Mouse (Mus musculus) limb, embryonic 12.5 days (tissue): Measurements from ENCODE around the gene Ccdc148. TPM values are rescaled to one million over a fixed set of nuclear protein-coding genes. Genes with fewer than 3 reads are reported as not detected.
A peak's percentile ranks its signal among the peaks of the same experiment; 100 is the strongest.

Experiments used
- ATAC-seq: fragments of 200-750 bp; cut with Nextera tagmentation; 2 replicates; pipeline ENCODE4 v1.8.0; 2017; ENCODE audit warnings: low read depth, moderate TSS enrichment; ENCODE audit not compliant: insufficient number of reproducible peaks, insufficient read depth, low FRiP score, low TSS enrichment
- H3K27ac ChIP-seq: fragments of 300-500 bp; sonication (generic); 2 replicates; pipeline ENCODE4 v1.5.1; 2016; ENCODE audit warnings: mild to moderate bottlenecking, moderate library complexity
- H3K27me3 ChIP-seq: fragments of 300-500 bp; sonication (generic); 2 replicates; pipeline ENCODE4 v1.6.1; 2016; ENCODE audit warnings: mild to moderate bottlenecking, moderate library complexity
- H3K36me3 ChIP-seq: fragments of 300-500 bp; sonication (generic); 2 replicates; pipeline ENCODE4 v1.6.1; 2016; ENCODE audit warnings: mild to moderate bottlenecking, moderate library complexity
- H3K4me1 ChIP-seq: fragments of 300-500 bp; sonication (generic); replicated peaks from 2 replicates; pipeline ENCODE4 v1.6.1; 2016
- H3K4me2 ChIP-seq: fragments of 300-500 bp; sonication (generic); 2 replicates; pipeline ENCODE4 v1.6.1; 2016; ENCODE audit warnings: mild to moderate bottlenecking, moderate library complexity
- H3K4me3 ChIP-seq: fragments of 300-500 bp; sonication (generic); replicated peaks from 2 replicates; pipeline ENCODE4 v1.5.1; 2016; ENCODE audit warnings: mild to moderate bottlenecking
- H3K9ac ChIP-seq: fragments of 300-500 bp; sonication (generic); replicated peaks from 2 replicates; pipeline ENCODE4 v1.6.1; 2016; ENCODE audit warnings: mild to moderate bottlenecking, moderate library complexity
- H3K9me3 ChIP-seq: fragments of 300-500 bp; sonication (generic); 2 replicates; pipeline ENCODE4 v1.6.1; 2016; ENCODE audit warnings: mild to moderate bottlenecking, moderate library complexity
- WGBS: fragments of 180-500 bp; shearing (Covaris S2); methylation state at CpG from one replicate; pipeline ENCODE4 v1.1.7; 2016; 5-methylcytosine and 5-hydroxymethylcytosine counted together
- polyA plus RNA-seq: library from polyadenylated mRNA; unstranded; fragments of >200 nt; fragmentation: Nextera tagmentation; extraction: Ambion mirVana; gene quantifications from 2 replicates; pipeline ENCODE4 v1.2.1, GENCODE M21; 2016

Ccdc148 gene
- polyA plus RNA-seq, 1 experiment from 2014 or later, result 0.69 TPM

- peaks cover 12% of the 10 kb centered on the region for H3K4me1 ChIP-seq
- no peak overlapping the region for H3K4me3 ChIP-seq
- no peak for ATAC-seq
- no peak overlapping the region for H3K9ac ChIP-seq
- no peak overlapping the region for H3K4me2 ChIP-seq
- H3K27ac ChIP-seq, result no peak overlapping the region
- 84% methylated on average over 4 of the region's 4 CpGs for WGBS
- no peaks in the 10 kb centered on the region for H3K36me3 ChIP-seq
- no peaks in the 10 kb centered on the region for H3K9me3 ChIP-seq
- H3K27me3 ChIP-seq, result no peaks in the 10 kb centered on the region
These were observed 18.5 kb upstream of the Ccdc148 start for GRCm38 (mm10) chr2:59178960-59179359.

DNA sequence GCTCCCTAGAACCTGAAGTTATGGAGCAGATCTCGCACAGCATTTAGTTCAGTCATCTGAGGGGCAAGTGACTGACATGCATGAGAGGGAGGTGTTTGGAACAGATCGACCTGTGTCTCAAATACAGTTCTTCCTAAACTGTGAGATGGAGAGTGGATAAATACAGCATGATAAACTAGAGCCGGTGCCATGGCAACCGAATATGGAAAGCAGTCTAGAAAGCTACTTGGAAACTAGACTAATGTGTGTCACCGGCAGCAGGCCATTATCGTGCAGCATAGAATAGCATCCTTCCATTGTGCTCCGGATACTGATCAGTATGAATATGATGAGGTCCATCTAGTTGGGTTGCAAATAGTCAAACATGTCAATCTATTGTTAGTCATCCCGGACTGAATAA lies 17.7 kb upstream of the Ccdc148 start:
- ATAC-seq, result no peak
- Histone ChIP-seq H3K27ac (no peak overlapping the region), H3K4me1 (peaks cover 12% of the 10 kb centered on the region), H3K36me3 (no peaks in the 10 kb centered on the region), H3K4me3 (no peak overlapping the region), H3K4me2 (no peak overlapping the region), H3K9me3 (no peaks in the 10 kb centered on the region), H3K9ac (no peak overlapping the region), H3K27me3 (no peaks in the 10 kb centered on the region)
- 95% methylated on average over 8 of the region's 8 CpGs for WGBS

- 90% methylated on average over 6 of the region's 6 CpGs for WGBS
These were observed 15.4 kb upstream of the Ccdc148 start for GRCm38 (mm10) chr2:59175926-59176325.

GRCm38 (mm10) chr2:59171533-59171932 lies 11.1 kb upstream of the Ccdc148 start:
- Histone ChIP-seq H3K27me3 (no peaks in the 10 kb centered on the region), H3K4me3 (no peak overlapping the region), H3K27ac (no peak overlapping the region), H3K4me1 (peaks cover 16% of the 10 kb centered on the region; the same call in 1 of the 2 replicates), H3K9ac (no peak overlapping the region), H3K36me3 (no peaks in the 10 kb centered on the region), H3K9me3 (no peaks in the 10 kb centered on the region), H3K4me2 (no peak overlapping the region)
- ATAC-seq, result no peak
- 80% methylated on average over 5 of the region's 5 CpGs for WGBS

More at GRCm38 (mm10) chr2:59175926-59176325, 15.4 kb upstream of the Ccdc148 start:
- Histone ChIP-seq H3K4me3 (no peak overlapping the region), H3K4me2 (no peak overlapping the region), H3K4me1 (peaks cover 24% of the 10 kb centered on the region), H3K9ac (no peak overlapping the region), H3K9me3 (no peaks in the 10 kb centered on the region), H3K36me3 (no peaks in the 10 kb centered on the region), H3K27me3 (no peaks in the 10 kb centered on the region), H3K27ac (no peak overlapping the region)
- ATAC-seq, result no peak

DNA sequence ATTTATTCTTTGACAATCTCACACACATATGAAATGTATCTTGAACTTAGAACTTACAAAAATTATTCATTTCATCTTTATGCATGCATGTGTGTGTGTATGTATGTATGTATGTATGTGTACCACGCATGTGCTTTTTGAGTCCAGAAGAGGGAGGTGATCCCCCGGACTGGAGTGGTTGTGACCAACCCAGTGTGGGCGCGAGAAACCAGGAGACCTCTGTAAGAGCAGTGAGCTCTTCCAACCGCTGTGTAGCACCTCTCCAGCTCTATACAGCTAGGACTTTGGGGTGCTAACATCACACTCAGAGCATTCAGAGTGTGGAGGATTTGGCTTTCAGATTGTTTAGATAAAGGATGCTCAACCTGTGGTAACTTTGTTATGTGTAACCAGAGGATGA lies 10.1 kb upstream of the Ccdc148 start:
- no peaks in the 10 kb centered on the region for H3K27me3 ChIP-seq
- H3K4me1 ChIP-seq, result peaks cover 16% of the 10 kb centered on the region; the same call in 1 of the 2 replicates
- WGBS, result 97% methylated on average over 5 of the region's 5 CpGs
- no peak overlapping the region for H3K4me2 ChIP-seq
- no peaks in the 10 kb centered on the region for H3K9me3 ChIP-seq
- no peaks in the 10 kb centered on the region for H3K36me3 ChIP-seq
- H3K4me3 ChIP-seq, result no peak overlapping the region
- H3K9ac ChIP-seq, result no peak overlapping the region
- ATAC-seq, result no peak
- H3K27ac ChIP-seq, result no peak overlapping the region

DNA sequence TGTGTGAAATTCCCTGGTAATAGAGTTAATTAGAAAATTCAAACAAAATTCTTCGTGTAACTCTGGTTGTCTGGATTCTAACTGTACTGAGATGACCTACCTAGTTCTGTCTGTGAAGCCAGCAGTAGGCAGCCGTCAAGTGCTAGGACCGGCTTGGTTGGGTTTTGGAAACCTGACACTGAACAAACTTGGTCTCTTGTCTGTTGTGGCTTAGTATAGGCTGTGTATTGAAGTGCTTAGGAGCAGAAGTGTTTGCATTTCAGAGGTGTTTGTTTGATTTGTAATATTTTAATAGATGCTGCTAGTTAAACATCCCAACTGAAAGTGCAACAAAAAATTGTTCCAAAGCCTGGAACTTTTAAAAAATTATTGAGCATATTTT lies 9.7 kb upstream of the Ccdc148 start:
- WGBS, result 73% methylated on average over 3 of the region's 3 CpGs
- H3K36me3 ChIP-seq, result no peaks in the 10 kb centered on the region
- no peaks in the 10 kb centered on the region for H3K9me3 ChIP-seq
- no peak overlapping the region for H3K9ac ChIP-seq
- no peak overlapping the region for H3K27ac ChIP-seq
- no peak for ATAC-seq
- H3K27me3 ChIP-seq, result no peaks in the 10 kb centered on the region
- no peak overlapping the region for H3K4me2 ChIP-seq
- H3K4me3 ChIP-seq, result no peak overlapping the region
- peaks cover 16% of the 10 kb centered on the region; the same call in 1 of the 2 replicates for H3K4me1 ChIP-seq

- 68% methylated on average over 9 of the region's 9 CpGs for WGBS
- Histone ChIP-seq H3K27me3 (no peaks in the 10 kb centered on the region), H3K4me2 (no peak overlapping the region), H3K4me3 (no peak overlapping the region), H3K9ac (no peak overlapping the region), H3K9me3 (no peaks in the 10 kb centered on the region), H3K36me3 (no peaks in the 10 kb centered on the region), H3K4me1 (peaks cover 16% of the 10 kb centered on the region; the same call in 1 of the 2 replicates), H3K27ac (no peak overlapping the region)
- ATAC-seq, result no peak
These were observed 9.2 kb upstream of the Ccdc148 start for GRCm38 (mm10) chr2:59169572-59170207.

GRCm38 (mm10) chr2:59167830-59168229 lies 7.3 kb upstream of the Ccdc148 start:
- Histone ChIP-seq H3K4me2 (no peak overlapping the region), H3K27me3 (no peaks in the 10 kb centered on the region), H3K9ac (no peak overlapping the region), H3K9me3 (no peaks in the 10 kb centered on the region), H3K4me1 (peaks cover 21% of the 10 kb centered on the region; the same call in 1 of the 2 replicates), H3K36me3 (no peaks in the 10 kb centered on the region), H3K4me3 (no peak overlapping the region), H3K27ac (no peak overlapping the region)
- no peak for ATAC-seq
- 65% methylated on average over 4 of the region's 4 CpGs for WGBS

DNA sequence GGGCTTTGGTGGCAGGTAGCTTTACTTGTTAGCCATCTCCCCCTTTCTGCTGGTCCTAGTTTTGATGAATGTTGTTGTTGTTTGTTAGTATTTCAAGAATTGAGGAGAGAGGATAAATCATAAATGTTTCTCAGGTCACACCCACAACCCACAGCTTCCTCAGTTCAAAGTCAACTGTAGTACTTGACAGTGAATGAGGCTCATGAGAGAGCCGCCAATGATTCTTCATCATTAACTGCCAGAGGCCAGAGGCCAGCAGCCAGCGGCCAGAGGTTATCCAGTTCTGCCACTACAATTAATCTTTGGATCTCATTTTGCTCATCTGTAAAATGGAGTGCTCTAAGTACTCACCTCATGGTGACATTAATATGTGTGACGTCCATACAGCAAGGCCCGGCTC lies 6.5 kb upstream of the Ccdc148 start:
- no peaks in the 10 kb centered on the region for H3K27me3 ChIP-seq
- no peak overlapping the region for H3K27ac ChIP-seq
- H3K4me3 ChIP-seq, result no peak overlapping the region
- no peaks in the 10 kb centered on the region for H3K9me3 ChIP-seq
- WGBS, result 75% methylated on average over 4 of the region's 4 CpGs
- H3K36me3 ChIP-seq, result no peaks in the 10 kb centered on the region
- H3K9ac ChIP-seq, result no peak overlapping the region
- no peak overlapping the region for H3K4me2 ChIP-seq
- H3K4me1 ChIP-seq, result peaks cover 18% of the 10 kb centered on the region; the same call in 1 of the 2 replicates
- ATAC-seq, result no peak

- no peaks in the 10 kb centered on the region for H3K9me3 ChIP-seq
- H3K9ac ChIP-seq, result 0 out of 2 replicates have a peak overlapping the region, but pooled peaks have one; percentile 82
- H3K4me2 ChIP-seq, result peak overlapping the region; percentile 79
- peaks cover 10% of the 10 kb centered on the region for H3K4me1 ChIP-seq
- H3K4me3 ChIP-seq, result peak overlapping the region; percentile 90
- ATAC-seq, result no peak
- WGBS, result 50% methylated on average over 8 of the region's 8 CpGs
- no peak overlapping the region for H3K27ac ChIP-seq
- H3K27me3 ChIP-seq, result no peaks in the 10 kb centered on the region
- H3K36me3 ChIP-seq, result no peaks in the 10 kb centered on the region
These were observed 1.8 kb upstream of the Ccdc148 start for GRCm38 (mm10) chr2:59162285-59162600.

GRCm38 (mm10) chr2:59161441-59162284 lies 1.2 kb upstream of the Ccdc148 start:
- no peaks in the 10 kb centered on the region for H3K27me3 ChIP-seq
- peak overlapping the region; percentile 90 for H3K4me3 ChIP-seq
- WGBS, result under 1% methylated on average over 70 of the region's 74 CpGs

More at GRCm38 (mm10) chr2:59161441-59162284, 1.2 kb upstream of the Ccdc148 start:
- H3K9ac ChIP-seq, result peak overlapping the region; percentile 82
- no peaks in the 10 kb centered on the region for H3K9me3 ChIP-seq
- H3K27ac ChIP-seq, result peak overlapping the region; percentile 82
- peak overlapping the region; percentile 79 for H3K4me2 ChIP-seq
- peaks cover 10% of the 10 kb centered on the region for H3K4me1 ChIP-seq
- no peaks in the 10 kb centered on the region for H3K36me3 ChIP-seq
- ATAC-seq, result peak; percentile 64
